Mouse (Mus musculus) bone marrow macrophage, adult 2 months (primary cell): ENCODE results near the gene Adcyap1r1.

Experiments
- CTCF ChIP-seq: IDR thresholded peaks from 2 replicates; pipeline ENCODE4 v1.5.1; 2012; ENCODE audit warnings: low read depth, mild to moderate bottlenecking, low read length, moderate library complexity
- POLR2A ChIP-seq: IDR thresholded peaks from 2 replicates; pipeline ENCODE4 v1.6.1; 2012; ENCODE audit warnings: mild to moderate bottlenecking, low read depth, low read length, borderline replicate concordance

DNA sequence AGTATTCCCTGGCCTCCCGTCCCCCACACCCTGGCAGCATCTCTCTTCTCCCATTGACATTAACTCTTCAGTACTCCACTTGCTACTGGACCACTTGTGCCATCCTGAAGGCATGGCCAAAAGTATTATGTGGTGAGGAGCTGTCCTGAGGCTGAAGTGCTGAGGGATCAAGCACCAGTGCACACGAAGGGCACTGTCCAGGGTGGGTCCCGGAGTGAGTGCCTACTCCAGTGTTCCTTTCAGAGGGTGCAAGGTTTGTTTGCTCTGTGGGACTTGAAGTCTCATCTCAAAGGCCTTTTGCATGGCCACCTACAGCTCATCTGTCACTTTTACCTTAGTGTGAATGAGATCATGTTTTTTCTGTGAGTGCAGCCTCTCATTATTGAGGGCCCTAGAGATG, 31.4 kb upstream of the Adcyap1r1 start:
- TF ChIP-seq CTCF (no peak), POLR2A (no peak)
